Mouse (Mus musculus): Measurements from ENCODE around the gene Acy3. TPM values are rescaled to one million over a fixed set of nuclear protein-coding genes. Genes with fewer than 3 reads are reported as not detected.
A peak's percentile ranks its signal among the peaks of the same experiment; 100 is the strongest.

Acy3 gene
- total and polyA plus RNA-seq, 2 experiments from 2014 or later = 2.5 to 2.6 TPM

GRCm38 (mm10) chr19:4017921-4018587 lies 31.7 kb downstream of the Acy3 start:
- Histone ChIP-seq H3K4me1 (ENCODE audit: insufficient read depth, low read length) (no peaks in the 10 kb centered on the region), H3K27me3 (ENCODE audit: insufficient read depth, low read length) (no peaks in the 10 kb centered on the region), H3K36me3 (ENCODE audit: insufficient read depth, low read length) (no peaks in the 10 kb centered on the region), H3K9me3 (ENCODE audit: low read length) (no peaks in the 10 kb centered on the region), H3K27ac (ENCODE audit: low read depth, low read length) (no peak overlapping the region), H3K4me3 (ENCODE audit: low read depth, low read length) (no peak overlapping the region), H3K9ac (replicated peaks; ENCODE audit: low read length, poor library complexity, severe bottlenecking) (no peak overlapping the region), H3K4me2 (ENCODE audit: low read depth, low read length, poor library complexity, severe bottlenecking) (no peak overlapping the region)
- 67% methylated on average over 10 of the region's 10 CpGs for WGBS
- no peak for TF ChIP-seq CTCF (IDR thresholded peaks at IDR 0.05)
- ATAC-seq (ENCODE audit: low FRiP score) (no peak), DNase-seq (ENCODE audit: low spot score) (no peak)

GRCm38 (mm10) chr19:4018743-4019583 lies 32.6 kb downstream of the Acy3 start:
- WGBS = 28% methylated on average over 18 of the region's 18 CpGs
- ATAC-seq (ENCODE audit: low FRiP score) (peak; percentile 80), DNase-seq (ENCODE audit: low spot score) (peak; percentile 93)
- Histone ChIP-seq H3K4me2 (ENCODE audit: low read depth, low read length, poor library complexity, severe bottlenecking) (no peak overlapping the region), H3K4me3 (ENCODE audit: low read depth, low read length) (no peak overlapping the region), H3K4me1 (ENCODE audit: insufficient read depth, low read length) (no peaks in the 10 kb centered on the region), H3K27me3 (ENCODE audit: insufficient read depth, low read length) (no peaks in the 10 kb centered on the region), H3K9ac (replicated peaks; ENCODE audit: low read length, poor library complexity, severe bottlenecking) (no peak overlapping the region), H3K27ac (ENCODE audit: low read depth, low read length) (no peak overlapping the region), H3K9me3 (ENCODE audit: low read length) (no peaks in the 10 kb centered on the region), H3K36me3 (ENCODE audit: insufficient read depth, low read length) (no peaks in the 10 kb centered on the region)
- TF ChIP-seq CTCF (IDR thresholded peaks at IDR 0.05) = peak; percentile 81

- no peak for TF ChIP-seq CTCF (IDR thresholded peaks at IDR 0.05)
- Histone ChIP-seq H3K9me3 (ENCODE audit: low read length) (no peaks in the 10 kb centered on the region), H3K4me1 (ENCODE audit: insufficient read depth, low read length) (no peaks in the 10 kb centered on the region), H3K4me2 (ENCODE audit: low read depth, low read length, poor library complexity, severe bottlenecking) (no peak overlapping the region), H3K27ac (ENCODE audit: low read depth, low read length) (no peak overlapping the region), H3K4me3 (ENCODE audit: low read depth, low read length) (no peak overlapping the region), H3K9ac (replicated peaks; ENCODE audit: low read length, poor library complexity, severe bottlenecking) (no peak overlapping the region), H3K36me3 (ENCODE audit: insufficient read depth, low read length) (no peaks in the 10 kb centered on the region), H3K27me3 (ENCODE audit: insufficient read depth, low read length) (no peaks in the 10 kb centered on the region)
- no peak for ATAC-seq (ENCODE audit: low FRiP score)
- WGBS = 82% methylated on average over 7 of the region's 7 CpGs
- DNase-seq (ENCODE audit: low spot score) = no peak
Observed at GRCm38 (mm10) chr19:4023185-4023584, 36.8 kb downstream of the Acy3 start.

GRCm38 (mm10) chr19:4027576-4027975 lies 41.2 kb downstream of the Acy3 start:
- Histone ChIP-seq H3K4me2 (ENCODE audit: low read depth, low read length, poor library complexity, severe bottlenecking) (no peak overlapping the region), H3K9ac (replicated peaks; ENCODE audit: low read length, poor library complexity, severe bottlenecking) (no peak overlapping the region), H3K9me3 (ENCODE audit: low read length) (no peaks in the 10 kb centered on the region), H3K36me3 (ENCODE audit: insufficient read depth, low read length) (no peaks in the 10 kb centered on the region), H3K4me3 (ENCODE audit: low read depth, low read length) (no peak overlapping the region), H3K4me1 (ENCODE audit: insufficient read depth, low read length) (no peaks in the 10 kb centered on the region), H3K27ac (ENCODE audit: low read depth, low read length) (no peak overlapping the region), H3K27me3 (ENCODE audit: insufficient read depth, low read length) (no peaks in the 10 kb centered on the region)
- ATAC-seq (ENCODE audit: low FRiP score) (no peak), DNase-seq (ENCODE audit: low spot score) (no peak)
- TF ChIP-seq CTCF (IDR thresholded peaks at IDR 0.05) = no peak

GRCm38 (mm10) chr19:4032668-4033067 lies 46.3 kb downstream of the Acy3 start:
- Histone ChIP-seq H3K27me3 (ENCODE audit: insufficient read depth, low read length) (no peaks in the 10 kb centered on the region), H3K36me3 (ENCODE audit: insufficient read depth, low read length) (peaks cover 2% of the 10 kb centered on the region; the same call in 1 of the 2 replicates), H3K4me2 (ENCODE audit: low read depth, low read length, poor library complexity, severe bottlenecking) (no peak overlapping the region), H3K4me1 (ENCODE audit: insufficient read depth, low read length) (no peaks in the 10 kb centered on the region; the same call in 1 of the 2 replicates), H3K9me3 (ENCODE audit: low read length) (no peaks in the 10 kb centered on the region), H3K27ac (ENCODE audit: low read depth, low read length) (no peak overlapping the region), H3K9ac (replicated peaks; ENCODE audit: low read length, poor library complexity, severe bottlenecking) (no peak overlapping the region), H3K4me3 (ENCODE audit: low read depth, low read length) (no peak overlapping the region)
- DNase-seq (ENCODE audit: low spot score) (no peak), ATAC-seq (ENCODE audit: low FRiP score) (no peak)
- TF ChIP-seq CTCF (IDR thresholded peaks at IDR 0.05) = no peak
- WGBS = 45% methylated on average over 7 of the region's 7 CpGs

- Histone ChIP-seq H3K4me3 (ENCODE audit: low read depth, low read length) (no peak overlapping the region), H3K9ac (replicated peaks; ENCODE audit: low read length, poor library complexity, severe bottlenecking) (no peak overlapping the region), H3K36me3 (ENCODE audit: insufficient read depth, low read length) (peaks cover 2% of the 10 kb centered on the region; the same call in 1 of the 2 replicates), H3K4me1 (ENCODE audit: insufficient read depth, low read length) (peaks cover 2% of the 10 kb centered on the region; the same call in 1 of the 2 replicates), H3K9me3 (ENCODE audit: low read length) (no peaks in the 10 kb centered on the region), H3K27ac (ENCODE audit: low read depth, low read length) (no peak overlapping the region), H3K27me3 (ENCODE audit: insufficient read depth, low read length) (no peaks in the 10 kb centered on the region), H3K4me2 (ENCODE audit: low read depth, low read length, poor library complexity, severe bottlenecking) (no peak overlapping the region)
- WGBS = 88% methylated on average over 3 of the region's 3 CpGs
- no peak for DNase-seq (ENCODE audit: low spot score)
- no peak for ATAC-seq (ENCODE audit: low FRiP score)
- TF ChIP-seq CTCF (IDR thresholded peaks at IDR 0.05) = no peak
Observed at GRCm38 (mm10) chr19:4033298-4033697, 46.9 kb downstream of the Acy3 start.

All from midbrain, postnatal 0 days (tissue).